Mouse (Mus musculus) embryonic facial prominence, embryonic 10.5 days (tissue): ENCODE measurements at regions not wholly inside any gene's neighbourhood (a gene's known extent, or its start where the extent isn't known, plus 50 kb on each side); places are given as distances from the start of the nearest gene placed in this dataset.

Source experiments
- DNase-seq: peaks from one replicate; pipeline ENCODE4 v3.0.0-alpha.2; 2017; ENCODE audit warnings: low spot score
- H3K27ac ChIP-seq: fragments of 300-500 bp; sonication (generic); replicated peaks from 2 replicates; pipeline ENCODE4 v1.5.1; 2016; ENCODE audit warnings: mild to moderate bottlenecking
- H3K27me3 ChIP-seq: fragments of 300-500 bp; sonication (generic); replicated peaks from 2 replicates; pipeline ENCODE4 v1.6.1; 2016; ENCODE audit warnings: low read depth, mild to moderate bottlenecking; ENCODE audit not compliant: poor library complexity, severe bottlenecking
- H3K36me3 ChIP-seq: fragments of 300-500 bp; sonication (generic); replicated peaks from 2 replicates; pipeline ENCODE4 v1.6.1; 2016; ENCODE audit warnings: mild to moderate bottlenecking, moderate library complexity
- H3K4me1 ChIP-seq: fragments of 300-500 bp; sonication (generic); 2 replicates; pipeline ENCODE4 v1.6.1; 2016
- H3K4me3 ChIP-seq: fragments of 300-500 bp; sonication (generic); 2 replicates; pipeline ENCODE4 v1.5.1; 2016; ENCODE audit warnings: mild to moderate bottlenecking, moderate library complexity
- H3K9me3 ChIP-seq: fragments of 300-500 bp; sonication (generic); 2 replicates; pipeline ENCODE4 v1.6.1; 2016; ENCODE audit warnings: mild to moderate bottlenecking
- WGBS: fragments of 180-500 bp; shearing (Covaris S2); methylation state at CpG from one replicate; pipeline ENCODE4 v1.1.7; 2016; 5-methylcytosine and 5-hydroxymethylcytosine counted together

- WGBS, result 55% methylated on average over 6 of the region's 6 CpGs
- no peak for DNase-seq
- H3K9me3 ChIP-seq, result peaks cover 14% of the 10 kb centered on the region; the same call in 1 of the 2 replicates
These were observed 52.2 kb upstream of the Epcam start for GRCm38 (mm10) chr17:87583575-87583974.

GRCm38 (mm10) chr17:87585355-87585754, 50.4 kb upstream of the Epcam start:
- peaks cover 6% of the 10 kb centered on the region; the same call in 1 of the 2 replicates for H3K9me3 ChIP-seq
- no peak overlapping the region for H3K4me3 ChIP-seq
- 69% methylated on average over 6 of the region's 6 CpGs for WGBS
- no peak for DNase-seq
- no peaks in the 10 kb centered on the region for H3K4me1 ChIP-seq
- no peaks in the 10 kb centered on the region; the same call in 1 of the 2 replicates for H3K27me3 ChIP-seq
- H3K27ac ChIP-seq, result no peak overlapping the region
- no peaks in the 10 kb centered on the region for H3K36me3 ChIP-seq

More at GRCm38 (mm10) chr17:87583575-87583974, 52.2 kb upstream of the Epcam start:
- Histone ChIP-seq H3K36me3 (no peaks in the 10 kb centered on the region), H3K27me3 (no peaks in the 10 kb centered on the region; the same call in 1 of the 2 replicates), H3K4me1 (no peaks in the 10 kb centered on the region), H3K4me3 (no peak overlapping the region), H3K27ac (no peak overlapping the region)
